10 mouse cellular contexts compared by ENCODE assay signal in genomic region chr6:120471991-120472441, GRCm38 (mm10). TPM values are rescaled to one million over a fixed set of nuclear protein-coding genes. Genes with fewer than 3 reads are reported as not detected.
DNase-seq lines count a peak whose midpoint lies in the region; ATAC-seq and TF ChIP-seq lines count a peak whose summit lies in the region.
"Had no signal": no experiment of that assay in that cellular context is flagged by ENCODE, and none has a peak within 500 bp of the region (broad histone marks: within the 10 kb centered on the region; RNA-seq: fewer than 3 reads in every experiment).

No protein-coding gene starts in this region.

- peaks cover 7% of the 10 kb centered on the region for H3K4me1 ChIP-seq in cerebellum, adult 2 months (ENCODE audit: control insufficient read depth, insufficient read depth, low read length)
- peaks cover 22% of the 10 kb centered on the region for H3K4me1 ChIP-seq in forebrain, embryonic 15.5 days
- H3K4me1 ChIP-seq in intestine, postnatal 0 days (replicated peaks; ENCODE audit: control insufficient read depth, insufficient read depth, low read length): no peaks in the 10 kb centered on the region
- no peaks in the 10 kb centered on the region for H3K4me1 ChIP-seq in intestine, embryonic 15.5 days (replicated peaks)

- ATAC-seq in cerebellum, adult (ENCODE audit: insufficient number of reproducible peaks, low FRiP score, low TSS enrichment): no peak
- peak; percentile 88 for ATAC-seq in forebrain, embryonic 15.5 days (replicated peaks)
- peak; percentile 22 for ATAC-seq in megakaryocyte, adult 5-6 weeks (ENCODE audit: poor library complexity, severe bottlenecking)
- no peak for ATAC-seq in intestine, postnatal 0 days
- no peak for ATAC-seq in intestine, embryonic 15.5 days

- 0 out of 2 replicates have a peak overlapping the region, but pooled peaks have one; percentile 0 for H3K4me2 ChIP-seq in forebrain, embryonic 15.5 days (replicated peaks)
- H3K4me2 ChIP-seq in intestine, postnatal 0 days (replicated peaks; ENCODE audit: low read depth): no peak overlapping the region
- no peak overlapping the region for H3K4me2 ChIP-seq in intestine, embryonic 15.5 days (replicated peaks)

- TF ChIP-seq POLR2A in cerebellum, adult 2 months (IDR thresholded peaks at IDR 0.05; ENCODE audit: borderline replicate concordance, insufficient read depth, low read length): no peak

- H3K9ac ChIP-seq in forebrain, embryonic 15.5 days (replicated peaks): no peak overlapping the region
- no peak overlapping the region for H3K9ac ChIP-seq in intestine, postnatal 0 days (ENCODE audit: low read depth, low read length)
- no peak overlapping the region for H3K9ac ChIP-seq in intestine, embryonic 15.5 days

- H3K9me3 ChIP-seq in forebrain, embryonic 15.5 days: no peaks in the 10 kb centered on the region
- no peaks in the 10 kb centered on the region for H3K9me3 ChIP-seq in intestine, postnatal 0 days (ENCODE audit: control insufficient read depth)
- H3K9me3 ChIP-seq in intestine, embryonic 15.5 days: no peaks in the 10 kb centered on the region

- DNase-seq in cerebellum, adult 2 months: no peak
- peak; percentile 44 to 46 for DNase-seq in B cell, adult 2 months
- no peak for DNase-seq in frontal cortex, postnatal 25 days (ENCODE audit: low spot score in 2 of 2)
- DNase-seq: lung, adult 18-20 months had no signal

- H3K4me3 ChIP-seq in cerebellum, adult 2 months (replicated peaks; ENCODE audit: insufficient read depth, low read depth, low read length): no peak overlapping the region
- no peak overlapping the region for H3K4me3 ChIP-seq in forebrain, embryonic 15.5 days
- H3K4me3 ChIP-seq in intestine, postnatal 0 days (ENCODE audit: low read depth, low read length): no peak overlapping the region
- no peak overlapping the region for H3K4me3 ChIP-seq in intestine, embryonic 15.5 days (replicated peaks)
- H3K4me3 ChIP-seq: heart, adult 2 months had no signal

- 43% methylated on average over 5 of the region's 5 CpGs for WGBS in cerebellum, adult 2 months
- WGBS in forebrain, embryonic 15.5 days: 3% methylated on average over 5 of the region's 5 CpGs
- 49% methylated on average over 5 of the region's 5 CpGs for WGBS in intestine, postnatal 0 days
- 34% methylated on average over 5 of the region's 5 CpGs for WGBS in intestine, embryonic 15.5 days

- H3K27me3 ChIP-seq in cerebellum, adult 2 months (ENCODE audit: control insufficient read depth, insufficient read depth, low read length): no peaks in the 10 kb centered on the region
- no peaks in the 10 kb centered on the region for H3K27me3 ChIP-seq in forebrain, embryonic 15.5 days
- H3K27me3 ChIP-seq in intestine, postnatal 0 days (replicated peaks; ENCODE audit: control insufficient read depth, insufficient read depth, low read length): no peaks in the 10 kb centered on the region
- H3K27me3 ChIP-seq in intestine, embryonic 15.5 days (replicated peaks): no peaks in the 10 kb centered on the region

- H3K36me3 ChIP-seq in forebrain, embryonic 15.5 days: no peaks in the 10 kb centered on the region
- H3K36me3 ChIP-seq in intestine, postnatal 0 days (ENCODE audit: control insufficient read depth, insufficient read depth): no peaks in the 10 kb centered on the region
- H3K36me3 ChIP-seq in intestine, embryonic 15.5 days: no peaks in the 10 kb centered on the region

- H3K27ac ChIP-seq in cerebellum, adult 2 months (ENCODE audit: insufficient read depth, low read length): peak overlapping the region; percentile 39; the same call in 1 of the 2 replicates
- peak overlapping the region; percentile 70 for H3K27ac ChIP-seq in forebrain, embryonic 15.5 days (replicated peaks)
- H3K27ac ChIP-seq in intestine, postnatal 0 days (ENCODE audit: low read depth, low read length): no peak overlapping the region
- no peak overlapping the region for H3K27ac ChIP-seq in intestine, embryonic 15.5 days
- H3K27ac ChIP-seq: heart, adult 2 months had no signal

- TF ChIP-seq CTCF in cerebellum, adult 2 months (IDR thresholded peaks at IDR 0.05; ENCODE audit: borderline replicate concordance, insufficient read depth, low read depth, low read length): no peak
- no peak for TF ChIP-seq CTCF in intestine, postnatal 0 days (IDR thresholded peaks at IDR 0.05; ENCODE audit: low read depth)

RNA-seq across cellular contexts. Expression of gene Il17ra, which starts 9.0 kb away (rescaled TPM):
- 6.2 and 6.9 TPM in 2 replicates for polyA plus RNA-seq in cerebellum, adult 2 months (2012; rRNA removed)
- polyA plus RNA-seq in forebrain, embryonic 15.5 days (2015; fragmentation: Nextera tagmentation; extraction: Ambion mirVana): 4.1 and 5.4 TPM in 2 replicates
- total RNA-seq in megakaryocyte, adult 5-6 weeks (2015): 93.8 and 108 TPM in 2 replicates
- total RNA-seq in megakaryocyte, adult 5-6 weeks (2017): 76.6 and 79.8 TPM in 2 replicates
- 4.1 and 4.8 TPM in 2 replicates for polyA plus RNA-seq in intestine, postnatal 0 days (2015; fragmentation: Nextera tagmentation; extraction: Ambion mirVana)
- 5.2 and 6.7 TPM in 2 replicates for polyA plus RNA-seq in intestine, embryonic 15.5 days (2015; fragmentation: Nextera tagmentation; extraction: Ambion mirVana)

RNA-seq across cellular contexts. Expression of gene Tmem121b, which starts 21.6 kb away (rescaled TPM):
- polyA plus RNA-seq in cerebellum, adult 2 months (2012; rRNA removed): 3.7 and 3.8 TPM in 2 replicates
- polyA plus RNA-seq in forebrain, embryonic 15.5 days (2015; fragmentation: Nextera tagmentation; extraction: Ambion mirVana): 3.5 and 3.6 TPM in 2 replicates
- 0.05 TPM in 1 of 2 replicates, not detected in the other for total RNA-seq in megakaryocyte, adult 5-6 weeks (2015)
- total RNA-seq in megakaryocyte, adult 5-6 weeks (2017): not detected in 2 replicates
- 0.03 and 0.05 TPM in 2 replicates for polyA plus RNA-seq in intestine, postnatal 0 days (2015; fragmentation: Nextera tagmentation; extraction: Ambion mirVana)
- 0.05 and 0.10 TPM in 2 replicates for polyA plus RNA-seq in intestine, embryonic 15.5 days (2015; fragmentation: Nextera tagmentation; extraction: Ambion mirVana)
- total RNA-seq: heart, adult 2 months had no signal
- polyA plus RNA-seq: heart, adult 2 months had no signal

RNA-seq across cellular contexts. Expression of gene Hdhd5, which starts 59.1 kb away (rescaled TPM):
- 45.4 and 45.7 TPM in 2 replicates for polyA plus RNA-seq in cerebellum, adult 2 months (2012; rRNA removed)
- 16.8 and 18.2 TPM in 2 replicates for polyA plus RNA-seq in forebrain, embryonic 15.5 days (2015; fragmentation: Nextera tagmentation; extraction: Ambion mirVana)
- total RNA-seq in megakaryocyte, adult 5-6 weeks (2015): 4.4 and 6.6 TPM in 2 replicates
- 9.4 and 11.0 TPM in 2 replicates for total RNA-seq in megakaryocyte, adult 5-6 weeks (2017)
- 5.9 and 6.1 TPM in 2 replicates for polyA plus RNA-seq in intestine, postnatal 0 days (2015; fragmentation: Nextera tagmentation; extraction: Ambion mirVana)
- polyA plus RNA-seq in intestine, embryonic 15.5 days (2015; fragmentation: Nextera tagmentation; extraction: Ambion mirVana): 15.7 and 16.5 TPM in 2 replicates

Comparison
In these comparisons a context has a peak if more than half of its experiments do, and no peak if none do; other contexts are left out.
1. DNase-seq: peak in B cell, adult 2 months (2 of 2); none in cerebellum, adult 2 months (0 of 2) and frontal cortex, postnatal 25 days (0 of 2).
2. H3K27ac ChIP-seq: peak in cerebellum, adult 2 months (single experiment) and forebrain, embryonic 15.5 days (single experiment); none in intestine, postnatal 0 days (single experiment) and intestine, embryonic 15.5 days (single experiment).
3. ATAC-seq: peak in forebrain, embryonic 15.5 days (single experiment) and megakaryocyte, adult 5-6 weeks (single experiment); none in cerebellum, adult (single experiment), intestine, postnatal 0 days (single experiment) and intestine, embryonic 15.5 days (single experiment).